Mouse (Mus musculus) neutrophil, adult 5-6 weeks (primary cell): ENCODE measurements around the gene Gm20671. TPM values are rescaled to one million over a fixed set of nuclear protein-coding genes. Genes with fewer than 3 reads are reported as not detected.
"Not testable (repeated sequence)": the region's sequence is repeated elsewhere in the genome, so short reads cannot be mapped to it uniquely, and the experiment has no call there.

ENCODE experiments used
- ATAC-seq: fragments of 151-379, 151-347 bp; 2 replicates; pipeline ENCODE4 v1.8.0; 2017; ENCODE audit warnings: mild to moderate bottlenecking, moderate TSS enrichment; ENCODE audit not compliant: insufficient number of reproducible peaks, poor library complexity, low FRiP score, severe bottlenecking; ENCODE audit errors: extremely low read depth
- total RNA-seq: library from RNA; stranded (forward); fragments of 200-1000 nt; gene quantifications from 2 replicates; pipeline ENCODE4 v1.2.3, GENCODE M21; 2017

The Gm20671 gene
- total RNA-seq, 1 experiment from 2014 or later: 7.3 TPM

DNA sequence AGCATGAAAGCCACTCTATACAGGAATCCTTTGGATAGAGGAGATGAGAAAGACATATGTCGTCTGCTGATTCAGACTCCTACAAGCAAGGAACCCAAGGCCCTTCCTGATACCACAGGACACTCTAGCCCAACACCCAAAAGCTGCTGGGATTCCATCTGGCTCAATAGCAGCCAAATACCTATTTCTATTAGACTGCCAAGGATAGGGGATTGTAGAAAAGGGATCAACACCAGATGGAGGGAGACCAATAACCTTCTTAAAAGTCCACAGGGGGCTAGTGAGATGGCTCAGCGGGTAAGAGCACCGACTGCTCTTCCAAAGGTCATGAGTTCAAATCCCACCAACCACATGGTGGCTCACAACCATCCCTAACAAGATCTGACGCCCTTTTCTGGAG is 11.5 kb downstream of the Gm20671 start:
- ATAC-seq: no peak

DNA sequence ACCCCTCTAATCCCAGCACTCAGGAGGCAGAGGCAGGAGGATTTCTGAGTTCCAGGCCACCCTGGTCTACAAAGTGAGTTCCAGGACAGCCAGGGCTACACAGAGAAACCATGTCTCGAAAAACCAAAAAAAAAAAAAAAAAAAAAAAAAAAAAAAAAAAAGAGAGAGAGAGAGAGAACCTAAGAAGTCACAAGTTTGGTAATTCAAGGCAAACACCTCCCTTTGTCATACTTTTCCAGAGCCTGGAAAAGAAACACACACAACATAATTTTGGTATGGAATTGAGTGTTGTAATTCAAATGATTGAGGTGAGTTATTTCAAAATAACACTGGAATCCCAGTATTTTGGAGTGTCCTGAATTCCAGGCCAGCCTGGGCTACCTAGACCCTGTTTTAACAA is 40.5 kb downstream of the Gm20671 start:
- ATAC-seq: not testable (repeated sequence)

DNA sequence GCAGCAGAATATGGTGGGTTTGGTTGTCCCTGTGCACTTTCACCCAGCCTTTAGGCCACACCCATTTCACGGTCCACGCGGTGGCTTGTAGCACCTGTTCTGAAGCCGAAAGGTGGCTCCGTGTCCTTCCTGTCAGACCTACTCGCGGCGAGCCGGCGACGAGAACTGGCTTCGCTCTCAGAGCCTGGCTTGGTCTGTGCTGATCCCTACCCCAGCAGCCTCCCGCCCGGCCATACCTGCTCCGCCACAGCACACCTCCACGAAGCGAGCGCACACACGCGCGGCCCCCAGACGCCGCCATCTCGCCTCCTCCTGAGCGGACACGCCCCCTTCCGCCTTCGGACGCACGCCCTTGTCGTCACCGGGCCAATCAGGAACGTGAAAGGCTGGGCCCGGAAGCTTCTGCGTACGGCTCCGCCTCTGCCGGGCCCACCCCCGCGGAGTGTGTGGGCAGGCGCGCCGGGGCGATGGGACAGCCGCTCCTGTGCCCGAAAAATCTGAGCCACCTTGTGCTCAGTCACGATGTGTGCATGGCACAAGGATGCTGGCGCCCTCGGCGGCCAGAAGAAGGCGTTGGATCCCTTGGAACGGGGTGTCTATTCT is 41.5 kb downstream of the Gm20671 start, which contains the start of gene Pisd:
Gene Pisd (minus strand): TSS at position 334 of the 603 bp plus-strand sequence.
- ATAC-seq: peak; percentile 99

DNA sequence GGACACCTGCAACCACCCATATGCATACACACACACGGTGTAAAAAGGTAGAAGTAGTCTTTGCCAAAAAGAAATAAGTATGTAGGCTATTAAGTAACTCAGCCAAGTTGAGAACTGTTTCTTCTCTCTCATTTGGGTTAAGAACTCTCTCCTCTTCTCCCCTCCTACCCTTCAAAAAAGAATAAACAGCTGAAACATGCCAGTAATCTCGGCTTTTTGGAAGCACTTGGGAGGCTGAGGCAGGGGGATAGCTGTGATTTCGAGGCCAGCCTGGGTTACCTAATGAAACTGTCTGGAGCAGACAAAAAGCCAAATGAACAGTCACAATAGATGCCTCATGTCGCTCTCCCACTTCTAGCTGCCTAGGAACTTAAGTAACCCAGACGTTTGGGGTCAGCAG is 42.2 kb downstream of the Gm20671 start:
- no peak for ATAC-seq

DNA sequence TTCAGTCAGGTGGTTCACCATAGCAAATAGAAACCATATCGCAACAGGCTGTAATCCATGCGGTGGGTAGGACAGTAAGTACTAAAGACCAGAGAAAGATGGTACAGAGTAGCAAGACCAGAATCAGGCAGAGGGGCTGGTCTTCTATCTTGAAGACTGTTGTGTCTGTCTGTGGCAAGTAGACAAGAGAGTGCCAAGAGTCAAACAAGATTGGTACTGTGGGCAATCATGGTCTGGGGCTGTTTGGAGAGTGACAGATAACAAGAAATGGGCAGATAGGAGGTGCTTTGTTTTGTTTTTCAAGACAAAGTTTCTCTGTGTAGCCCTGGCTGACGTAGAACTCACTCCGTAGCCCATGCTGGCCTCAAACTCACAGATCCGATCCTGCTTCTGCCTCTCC is 45.3 kb downstream of the Gm20671 start:
- ATAC-seq: no peak

DNA sequence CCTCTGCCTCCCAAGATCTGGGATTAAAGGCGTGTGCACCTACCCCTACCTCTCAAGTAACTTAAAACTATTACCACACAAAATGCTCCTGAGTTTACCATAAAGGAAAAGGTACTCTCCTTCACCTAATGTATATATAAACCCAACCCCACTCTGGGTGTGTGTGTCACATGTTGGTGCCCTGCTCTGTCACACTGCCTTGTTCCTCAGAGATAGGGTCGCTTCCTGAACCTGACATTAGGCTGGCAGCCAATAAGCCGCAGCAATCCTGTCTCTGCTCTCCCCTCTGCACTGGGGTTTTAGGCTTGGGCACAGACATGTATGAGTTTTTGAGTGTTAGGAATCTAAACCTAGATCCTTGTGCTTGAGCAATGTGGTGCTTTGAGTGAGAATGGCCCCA is 48.7 kb downstream of the Gm20671 start:
- no peak for ATAC-seq

DNA sequence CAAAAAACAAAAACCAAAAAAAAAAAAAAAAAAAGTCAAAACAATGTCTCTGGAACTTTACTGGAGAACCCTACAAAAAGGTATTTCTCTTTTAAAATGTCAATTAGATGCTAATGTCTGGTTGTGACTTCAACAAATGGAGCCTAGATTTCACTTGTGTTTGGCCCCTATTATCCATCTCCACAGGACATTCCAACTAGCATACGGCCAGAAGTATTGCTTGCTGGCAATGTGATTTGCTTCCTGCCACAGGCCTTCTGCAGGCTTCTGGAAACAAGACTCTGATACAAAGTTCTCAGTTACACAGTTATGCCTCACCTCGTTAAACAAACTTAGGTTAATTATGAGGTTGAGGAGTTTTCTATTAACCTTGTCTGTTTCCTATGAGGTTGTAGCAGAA is 54.5 kb downstream of the Gm20671 start:
- no peak for ATAC-seq

DNA sequence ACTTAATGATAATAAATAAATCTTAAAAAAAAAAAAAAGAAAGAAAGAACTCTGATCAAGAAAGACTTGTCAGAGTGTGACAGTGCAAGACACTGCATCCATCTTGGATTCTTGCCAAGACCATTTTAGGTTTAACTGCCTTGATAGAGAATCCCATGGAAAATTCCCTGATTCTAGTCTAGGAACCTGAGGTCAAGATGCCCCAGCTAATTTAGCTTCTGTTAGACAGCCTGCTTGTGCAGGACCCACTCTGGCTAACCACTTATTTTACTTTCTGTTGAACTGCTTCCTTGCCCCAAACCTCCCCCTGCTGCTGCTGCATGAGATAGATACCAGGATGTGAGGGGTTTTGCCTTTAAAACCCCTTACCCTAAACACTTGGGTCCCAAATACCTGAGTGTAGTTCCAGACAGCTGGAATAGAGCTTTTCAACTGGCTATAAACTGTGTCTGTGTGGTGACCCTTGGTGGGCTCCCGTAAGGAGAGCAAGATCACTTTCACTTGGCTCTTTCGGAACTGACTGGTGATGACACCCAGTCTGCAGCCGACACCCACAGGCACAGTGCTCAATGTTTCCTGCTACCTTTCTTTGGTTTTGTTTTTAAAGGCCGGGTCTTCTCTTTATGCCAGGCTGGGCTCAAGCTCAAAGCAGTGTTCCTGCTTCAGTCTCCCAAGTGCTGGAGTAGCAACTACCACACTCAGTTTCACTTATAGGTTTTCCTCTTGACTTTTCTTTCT is 59.1 kb downstream of the Gm20671 start:
- ATAC-seq: no peak

DNA sequence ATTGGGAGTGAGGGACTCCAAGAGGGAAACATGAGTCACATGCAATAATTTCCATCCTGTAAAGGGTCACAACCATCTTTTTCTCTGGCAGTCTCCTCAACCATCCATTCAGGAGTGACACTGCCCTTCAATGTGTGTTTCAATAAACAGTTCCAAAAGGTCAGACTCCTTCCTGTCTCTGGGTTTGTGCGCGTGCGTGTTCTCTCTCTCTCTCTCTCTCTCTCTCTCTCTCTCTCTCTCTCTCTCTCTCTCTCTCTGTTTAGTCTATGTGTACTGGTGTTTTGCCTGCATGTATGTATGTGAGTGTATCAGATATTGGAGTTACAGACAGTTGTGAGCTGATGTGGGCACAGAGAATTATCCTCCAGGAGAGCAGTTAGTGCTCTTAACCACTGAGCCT is 59.9 kb downstream of the Gm20671 start:
- ATAC-seq: no peak

DNA sequence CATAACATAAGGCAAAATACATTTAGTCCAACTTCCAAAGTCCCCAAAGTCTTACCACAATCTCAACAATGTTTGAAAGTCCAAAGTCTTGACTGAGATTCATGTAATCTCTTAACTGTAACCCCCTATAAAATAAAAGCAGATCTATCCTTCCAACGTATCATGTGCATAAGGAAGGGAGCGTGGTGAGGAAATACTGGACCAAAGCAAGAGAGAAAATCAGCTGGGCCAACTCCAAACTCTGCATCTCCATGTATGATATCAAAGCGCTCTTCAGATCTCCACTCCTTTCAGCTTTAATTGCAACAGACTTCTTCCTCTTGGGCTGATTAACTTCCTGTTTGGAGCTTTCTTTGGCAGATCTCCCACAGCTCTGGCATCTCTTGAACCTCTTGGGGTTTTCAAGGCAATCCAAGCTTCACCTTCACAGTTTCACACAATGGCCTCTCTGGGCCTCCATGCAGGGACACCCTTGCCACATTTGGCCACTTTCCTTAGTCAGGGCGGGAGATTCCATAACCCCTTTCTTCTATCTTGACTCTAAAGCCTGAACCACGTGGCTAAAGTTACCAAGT is 65.3 kb downstream of the Gm20671 start:
- no peak for ATAC-seq

DNA sequence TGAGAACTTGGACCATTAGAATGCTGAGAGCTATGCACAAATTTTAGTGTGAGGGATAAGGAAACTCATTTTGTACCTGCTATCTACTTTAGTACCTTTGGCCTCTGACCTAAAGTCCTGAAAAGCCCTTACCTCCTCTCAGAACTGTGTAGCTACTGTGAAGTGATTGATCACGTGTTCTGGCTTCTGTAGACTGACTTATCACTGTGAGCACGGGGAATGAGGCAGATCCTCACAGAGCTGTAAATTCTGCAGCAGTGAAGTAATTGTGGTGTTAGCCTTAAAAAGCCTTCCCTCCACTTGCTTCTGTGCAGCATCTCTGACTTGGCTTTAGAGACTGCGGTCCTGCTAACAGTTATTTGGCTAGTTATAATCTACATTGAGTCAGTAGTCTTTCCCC is 66.1 kb downstream of the Gm20671 start:
- ATAC-seq: no peak

DNA sequence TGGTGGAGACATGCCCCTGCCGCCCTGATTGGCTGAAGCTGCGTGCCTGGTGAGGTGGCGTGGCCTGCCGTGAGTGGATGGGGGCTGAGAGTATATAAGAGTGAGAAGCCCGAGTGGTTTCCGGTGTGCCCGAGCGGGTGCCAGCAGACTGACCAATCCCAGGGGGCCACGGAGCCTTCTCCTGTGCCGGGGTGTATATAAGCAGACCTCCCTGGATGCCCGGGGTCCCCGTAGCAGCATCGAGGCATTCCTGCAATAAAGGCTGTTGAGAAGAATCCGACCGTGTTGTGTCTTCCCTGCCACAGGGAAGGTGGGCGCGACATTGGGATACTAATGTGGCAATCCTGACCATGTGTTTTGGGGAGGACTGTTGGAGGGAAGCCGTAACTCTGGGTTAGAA is 66.6 kb downstream of the Gm20671 start:
- ATAC-seq: not testable (repeated sequence)

DNA sequence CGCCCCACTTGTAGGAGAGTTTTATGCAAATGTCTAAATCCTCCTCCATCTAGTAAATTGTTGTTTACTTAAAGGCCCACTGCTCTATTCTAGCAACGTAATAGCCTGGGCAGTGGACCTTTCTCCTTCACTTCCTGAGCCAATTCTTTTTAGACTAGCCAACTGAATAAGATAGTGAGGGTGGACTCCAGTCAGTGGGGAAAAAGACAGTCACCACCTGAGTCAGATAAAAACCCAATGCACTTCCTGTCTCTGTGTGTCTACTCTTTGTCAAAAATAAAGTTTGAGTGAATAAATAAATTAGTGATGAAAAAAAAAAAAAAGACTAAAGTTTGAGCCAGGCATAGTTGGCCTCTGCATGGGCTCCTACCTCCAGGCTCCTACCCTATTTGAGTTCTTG is 67.2 kb downstream of the Gm20671 start:
- no peak for ATAC-seq

DNA sequence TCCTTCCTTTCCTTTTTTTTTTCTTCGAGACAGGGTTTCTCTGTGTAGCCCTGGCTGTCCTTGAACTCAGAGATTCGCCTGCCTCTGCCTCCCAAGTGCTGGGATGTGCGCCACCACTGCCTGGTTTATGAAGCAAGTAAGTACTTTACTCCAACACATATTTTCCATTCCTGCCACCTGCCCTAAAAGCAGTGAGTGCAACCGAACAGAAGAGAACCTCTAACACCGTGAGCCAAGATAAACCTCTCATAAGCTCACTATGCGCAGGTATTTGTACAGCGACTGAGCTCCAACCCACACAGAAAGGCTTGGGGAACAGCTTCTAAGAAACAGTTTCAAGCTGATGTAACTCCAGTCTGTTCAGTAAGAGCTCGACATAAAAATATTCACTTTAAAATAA is 70.8 kb downstream of the Gm20671 start:
- no peak for ATAC-seq

DNA sequence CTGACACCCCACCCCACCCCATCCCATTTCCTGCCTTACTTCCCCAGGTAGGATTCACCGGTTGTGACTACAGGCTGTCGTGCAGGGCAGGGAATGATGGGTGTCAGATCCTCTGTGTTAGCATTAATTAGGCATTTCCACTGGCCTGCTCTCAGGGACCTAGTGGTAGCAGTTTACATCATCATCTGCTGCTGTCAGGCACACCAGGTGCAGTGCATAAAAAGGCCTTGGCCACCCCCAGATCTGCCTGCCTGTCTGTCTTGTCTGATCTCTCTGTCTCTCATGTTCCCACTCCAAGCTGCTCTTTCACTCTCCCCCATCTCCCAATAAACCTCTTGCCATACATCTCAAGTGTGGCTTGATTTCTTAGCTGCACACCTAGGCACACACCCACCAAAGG is 75.2 kb downstream of the Gm20671 start:
- no peak for ATAC-seq

DNA sequence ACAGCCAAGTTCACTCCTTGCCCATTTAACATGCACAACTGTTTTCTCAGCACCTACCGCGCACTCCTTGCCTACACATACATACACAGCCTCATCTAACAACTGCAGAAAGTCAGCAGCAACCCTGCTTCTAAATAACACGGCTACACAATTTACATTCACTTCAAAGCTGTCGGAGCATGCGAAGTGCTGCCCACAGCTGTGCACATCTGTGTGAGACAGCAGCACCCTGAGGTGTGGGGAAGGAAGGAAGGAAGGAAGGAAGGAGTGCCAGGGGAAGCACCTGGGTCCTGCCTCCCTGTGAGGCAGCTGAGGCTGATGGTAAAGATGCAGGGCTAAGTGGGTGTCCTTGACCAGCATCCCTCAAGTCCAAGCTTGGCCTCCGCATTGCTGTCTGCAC is 78.0 kb downstream of the Gm20671 start:
- no peak for ATAC-seq

DNA sequence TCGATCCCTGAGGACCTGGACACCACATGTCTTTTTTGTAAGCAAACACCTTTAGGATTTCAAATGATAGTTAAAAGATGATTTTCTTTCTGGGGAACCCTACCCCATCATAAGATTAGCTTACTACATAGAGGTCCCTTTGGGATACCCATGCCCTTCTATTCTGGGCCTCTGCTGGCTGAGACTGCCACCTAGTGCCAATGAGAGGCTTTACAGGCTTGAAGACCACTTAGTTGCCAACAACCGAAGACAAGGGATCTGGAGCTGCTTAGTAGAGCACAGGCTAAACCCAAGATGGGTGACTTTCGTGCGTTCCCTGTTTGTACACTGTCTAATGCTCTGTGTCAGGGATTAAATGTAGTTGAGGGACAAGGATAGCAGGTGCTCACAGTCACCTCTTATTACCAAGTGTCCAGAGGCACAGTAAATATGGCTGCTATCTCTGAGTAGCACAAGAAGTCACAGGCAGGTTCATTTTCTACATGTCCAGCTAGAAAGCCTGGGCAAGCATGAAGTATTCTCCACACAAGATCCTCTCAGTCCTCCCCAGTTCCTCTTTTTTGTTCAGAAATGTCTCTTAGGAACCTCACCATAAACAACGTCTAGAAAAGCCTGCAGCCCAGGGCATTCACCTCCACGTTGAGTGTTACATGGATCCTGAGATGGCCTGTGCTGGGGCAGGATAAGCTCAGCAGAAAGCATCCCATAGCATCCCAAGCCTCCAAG is 79.1 kb downstream of the Gm20671 start:
- ATAC-seq: peak; percentile 48

DNA sequence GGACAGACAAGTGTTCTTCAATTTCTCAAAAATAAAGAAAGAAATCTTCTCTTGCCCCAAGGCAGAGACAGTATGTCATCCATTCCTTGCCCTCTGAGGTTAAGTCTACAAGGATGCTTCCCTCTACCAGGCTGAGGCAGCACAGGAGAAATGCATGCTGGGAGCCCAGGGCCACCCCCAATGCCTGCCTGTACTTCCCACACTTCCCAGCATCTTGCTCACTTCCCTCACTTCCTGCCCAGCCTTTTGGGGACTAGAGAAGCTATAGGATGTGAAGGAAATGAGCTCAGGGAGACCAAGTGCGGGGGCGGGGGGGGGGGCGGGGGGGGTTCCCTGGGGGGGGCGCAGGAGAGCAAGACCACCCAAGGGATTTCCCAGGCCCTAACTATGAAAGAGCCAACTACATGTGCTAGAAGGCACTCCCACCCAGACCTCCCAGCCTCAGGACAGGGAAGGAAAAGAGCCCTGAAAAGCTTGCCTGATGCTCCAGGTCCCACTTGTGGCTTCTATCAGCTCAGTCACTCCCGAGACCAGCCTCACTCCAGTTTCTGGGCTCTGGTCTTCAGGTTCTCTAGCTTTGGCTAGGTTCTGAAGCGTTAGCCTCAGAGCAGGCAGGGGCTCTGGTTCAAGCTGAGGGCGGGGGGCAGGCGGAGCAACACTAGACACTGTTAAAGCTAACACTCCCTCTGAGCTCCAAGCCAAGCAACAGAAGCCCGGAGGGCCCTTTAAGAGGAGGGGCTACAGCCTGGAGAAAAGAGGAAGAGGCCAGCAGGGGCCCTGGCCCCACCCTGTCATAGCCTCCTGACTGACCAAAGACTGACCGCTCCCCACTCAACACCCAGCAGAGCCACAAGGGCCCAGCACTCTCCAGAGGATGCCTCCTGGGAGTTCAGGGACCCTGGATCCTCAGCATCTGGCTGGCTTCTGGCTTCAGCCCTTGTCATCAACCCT is 80.9 kb downstream of the Gm20671 start:
- ATAC-seq: peak; percentile 78

DNA sequence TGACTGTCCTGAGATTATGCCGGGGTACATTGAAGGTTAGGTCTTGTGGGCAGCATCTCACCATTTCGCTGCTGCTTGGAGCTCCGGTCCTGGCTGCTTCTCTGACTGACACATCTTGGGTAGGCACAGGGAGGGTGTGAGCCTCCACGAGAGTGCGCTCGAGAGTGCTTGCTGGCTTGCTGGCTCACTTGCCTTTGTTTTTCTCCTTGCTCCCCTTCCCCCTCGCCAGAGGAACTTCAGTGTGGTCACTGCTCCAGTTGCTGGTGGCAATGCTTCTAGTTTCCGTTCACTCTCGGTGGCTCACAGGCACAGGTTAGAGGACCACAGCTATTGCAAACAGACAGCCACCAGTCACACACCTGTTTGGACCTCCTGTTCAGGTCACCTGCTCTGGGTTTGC is 84.8 kb downstream of the Gm20671 start:
- ATAC-seq: no peak
